Mouse (Mus musculus): Measurements from ENCODE around the gene Btbd11.

DNA sequence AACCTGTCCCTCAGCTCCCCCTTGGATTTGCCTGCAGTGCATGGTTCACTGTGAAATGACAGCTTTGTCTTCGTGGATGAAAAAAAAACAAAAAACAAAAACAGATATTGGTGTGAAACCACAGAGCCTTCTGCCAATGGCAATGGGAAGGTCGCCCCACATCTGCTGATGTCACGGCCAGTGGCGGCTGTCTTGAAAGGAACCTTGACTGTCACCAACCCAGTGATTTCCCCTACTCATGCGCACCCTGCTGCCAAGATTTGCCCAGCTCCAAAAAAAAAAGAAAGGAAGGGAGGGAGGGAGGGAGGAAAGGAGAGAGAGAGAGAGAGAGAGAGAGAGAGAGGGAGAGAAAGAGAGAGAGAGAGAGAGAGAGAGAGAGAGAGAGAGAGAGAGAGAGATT, 251.5 kb downstream of the Btbd11 start:
- TF ChIP-seq CTCF (IDR thresholded peaks at IDR 0.05; ENCODE audit: extremely low read depth, insufficient read length, insufficient replicate concordance, low read depth, low read length) (no peak), POLR2A (IDR thresholded peaks at IDR 0.05; ENCODE audit: low read depth, low read length) (no peak)

Data from small intestine, adult 2 months (tissue).